Mouse (Mus musculus) liver, embryonic 14.5 days (tissue): Measurements from ENCODE around the gene Fryl. TPM values are rescaled to one million over a fixed set of nuclear protein-coding genes. Genes with fewer than 3 reads are reported as not detected.
"Not testable (repeated sequence)": the region's sequence is repeated elsewhere in the genome, so short reads cannot be mapped to it uniquely, and the experiment has no call there.

Source experiments
- ATAC-seq: fragments of 200-750 bp; cut with Nextera tagmentation; 2 replicates; pipeline ENCODE4 v1.8.0; 2017; ENCODE audit warnings: moderate number of reproducible peaks, mild to moderate bottlenecking, moderate library complexity; ENCODE audit not compliant: insufficient read depth
- DNase-seq, 3 experiments: peaks; one replicate each; pipeline ENCODE4 v3.0.0-alpha.2; 2012 to 2013; ENCODE audit warnings: low read depth in 3 of 3, low spot score in 3 of 3
- H3K27ac ChIP-seq: fragments of 300-500 bp; sonication (generic); 2 replicates; pipeline ENCODE4 v1.5.1; 2014; ENCODE audit warnings: moderate library complexity, mild to moderate bottlenecking, control low read depth, inconsistent platforms
- H3K27me3 ChIP-seq: fragments of 300-500 bp; sonication (generic); 2 replicates; pipeline ENCODE4 v1.6.1; 2014; ENCODE audit warnings: mild to moderate bottlenecking, low read length, moderate library complexity; ENCODE audit not compliant: control insufficient read depth, insufficient read depth
- H3K36me3 ChIP-seq: fragments of 300-500 bp; sonication (generic); replicated peaks from 2 replicates; pipeline ENCODE4 v1.6.1; 2014; ENCODE audit warnings: low read depth; ENCODE audit not compliant: control insufficient read depth, insufficient read depth
- H3K4me1 ChIP-seq, 2 experiments: fragments of 200-500 bp in 1 of 2; fragments of 300-500 bp in 1 of 2; sonication (generic) in 1 of 2; replicated peaks; 2 replicates each; pipeline ENCODE4 v1.6.1; 2012 to 2014; ENCODE audit warnings: antibody characterized with exemption in 1 of 2, inconsistent platforms in 1 of 2, low read length in 1 of 2; ENCODE audit not compliant: control insufficient read depth in 2 of 2, insufficient read depth in 2 of 2
- H3K4me2 ChIP-seq: fragments of 300-500 bp; sonication (generic); 2 replicates; pipeline ENCODE4 v1.6.1; 2014; ENCODE audit warnings: low read depth, mild to moderate bottlenecking, control low read depth, moderate library complexity
- H3K4me3 ChIP-seq, 2 experiments: fragments of 200-500 bp in 1 of 2; fragments of 300-500 bp in 1 of 2; sonication (generic) in 1 of 2; 2 replicates each; pipeline ENCODE4 v1.5.1; 2012 to 2014; ENCODE audit warnings: low read depth in 2 of 2, low read length in 2 of 2, mild to moderate bottlenecking in 2 of 2, control low read depth in 1 of 2, inconsistent platforms in 1 of 2, moderate library complexity in 1 of 2; ENCODE audit not compliant: insufficient read depth in 1 of 2
- H3K9ac ChIP-seq: fragments of 300-500 bp; sonication (generic); replicated peaks from 2 replicates; pipeline ENCODE4 v1.6.1; 2014; ENCODE audit warnings: mild to moderate bottlenecking, control low read depth, moderate library complexity
- H3K9me3 ChIP-seq: fragments of 300-500 bp; sonication (generic); 2 replicates; pipeline ENCODE4 v1.6.1; 2016; ENCODE audit warnings: low read length, mixed read lengths; ENCODE audit not compliant: control insufficient read depth
- CTCF ChIP-seq: IDR thresholded peaks from 2 replicates; pipeline ENCODE4 v1.5.1; 2016; ENCODE audit warnings: antibody characterized with exemption, low read depth, control low read depth
- EP300 ChIP-seq: IDR thresholded peaks from 2 replicates; pipeline ENCODE4 v1.6.1; 2016; ENCODE audit warnings: antibody characterized with exemption, low read depth
- WGBS: fragments of 180-500 bp; shearing (Covaris S2); extraction: QIAGEN DNeasy Blood & Tissue Kit; methylation state at CpG from one replicate; pipeline ENCODE4 v1.1.7; 2014; ENCODE audit not compliant: insufficient replicate concordance; 5-methylcytosine and 5-hydroxymethylcytosine counted together
- polyA plus RNA-seq, 2 experiments: library from polyadenylated mRNA; depleted of rRNA in 1 of 2; stranded (reverse) in 1 of 2; unstranded in 1 of 2; fragments of >200 nt; fragmentation: Nextera tagmentation in 1 of 2; extraction: Ambion mirVana in 1 of 2; gene quantifications; 2 replicates each; pipeline versions ENCODE4 v1.2.1 to v1.2.3; 2012 to 2014

Fryl gene
- polyA plus RNA-seq, 2 experiments = 22.1 to 41.8 TPM

- Histone ChIP-seq H3K36me3 (peaks cover 52% of the 10 kb centered on the region), H3K9me3 (no peaks in the 10 kb centered on the region), H3K9ac (no peak overlapping the region), H3K4me3 (no peak overlapping the region), H3K27ac (no peak overlapping the region), H3K4me1 (no peaks in the 10 kb centered on the region), H3K4me2 (no peak overlapping the region), H3K27me3 (no peaks in the 10 kb centered on the region)
- WGBS = 95% methylated on average over 2 of the region's 2 CpGs
- TF ChIP-seq EP300 (no peak), CTCF (no peak)
- no peak for DNase-seq
- no peak for ATAC-seq
Observed at GRCm38 (mm10) chr5:73044055-73044454, 212.4 kb downstream of the Fryl start.

- ATAC-seq (no peak), DNase-seq (no peak)
- no peaks in the 10 kb centered on the region for H3K27me3 ChIP-seq
- no peaks in the 10 kb centered on the region for H3K9me3 ChIP-seq
- H3K4me3 ChIP-seq = no peak overlapping the region
- no peak overlapping the region for H3K27ac ChIP-seq
- no peak overlapping the region for H3K4me2 ChIP-seq
- TF ChIP-seq CTCF = no peak
- TF ChIP-seq EP300 = no peak
- H3K4me1 ChIP-seq = no peaks in the 10 kb centered on the region
- no peak overlapping the region for H3K9ac ChIP-seq
- 85% methylated on average over 11 of the region's 11 CpGs for WGBS
- peaks cover 67% of the 10 kb centered on the region for H3K36me3 ChIP-seq
Observed at GRCm38 (mm10) chr5:73032481-73032880, 223.9 kb downstream of the Fryl start.

GRCm38 (mm10) chr5:73028646-73029045, 227.8 kb downstream of the Fryl start:
- Histone ChIP-seq H3K4me1 (peaks cover 0 to 7% of the 10 kb centered on the region in 2 experiments; a peak in 1 of 4 replicates), H3K9ac (no peak overlapping the region), H3K4me3 (no peak overlapping the region), H3K4me2 (no peak overlapping the region), H3K9me3 (no peaks in the 10 kb centered on the region), H3K27me3 (no peaks in the 10 kb centered on the region), H3K27ac (no peak overlapping the region), H3K36me3 (peaks cover 57% of the 10 kb centered on the region)
- TF ChIP-seq CTCF (no peak), EP300 (no peak)
- DNase-seq (no peak), ATAC-seq (no peak)
- 83% methylated on average over 13 of the region's 13 CpGs for WGBS

GRCm38 (mm10) chr5:73023801-73024200, 232.6 kb downstream of the Fryl start:
- WGBS = 91% methylated on average over 13 of the region's 13 CpGs
- Histone ChIP-seq H3K9me3 (no peaks in the 10 kb centered on the region), H3K27ac (no peak overlapping the region), H3K4me2 (no peak overlapping the region), H3K4me1 (peaks cover 0 to 7% of the 10 kb centered on the region in 2 experiments; a peak in 1 of 4 replicates), H3K27me3 (no peaks in the 10 kb centered on the region), H3K36me3 (peaks cover 31% of the 10 kb centered on the region), H3K4me3 (no peak overlapping the region), H3K9ac (no peak overlapping the region)
- no peak for ATAC-seq
- no peak for DNase-seq
- no peak for TF ChIP-seq CTCF
- TF ChIP-seq EP300 = no peak

GRCm38 (mm10) chr5:73014745-73015144, 241.7 kb downstream of the Fryl start:
- no peak overlapping the region for H3K4me2 ChIP-seq
- no peak for DNase-seq
- H3K9me3 ChIP-seq = no peaks in the 10 kb centered on the region
- H3K9ac ChIP-seq = no peak overlapping the region
- no peaks in the 10 kb centered on the region for H3K4me1 ChIP-seq
- H3K36me3 ChIP-seq = no peaks in the 10 kb centered on the region
- no peak overlapping the region for H3K4me3 ChIP-seq
- peaks cover 25% of the 10 kb centered on the region for H3K27me3 ChIP-seq
- no peak overlapping the region for H3K27ac ChIP-seq
- no peak for ATAC-seq
- 39% methylated on average over 9 of the region's 9 CpGs for WGBS
- TF ChIP-seq CTCF = no peak
- no peak for TF ChIP-seq EP300

GRCm38 (mm10) chr5:73013611-73014287, 242.7 kb downstream of the Fryl start:
- not testable (repeated sequence) for ATAC-seq, DNase-seq, H3K36me3 ChIP-seq, H3K27ac ChIP-seq, H3K9ac ChIP-seq, H3K9me3 ChIP-seq, H3K4me1 ChIP-seq
- peak overlapping the region in 1 of 2 experiments; percentile 8; a peak in 1 of 4 replicates for H3K4me3 ChIP-seq
- 5% methylated on average over 49 of the region's 65 CpGs for WGBS
- peaks cover 25% of the 10 kb centered on the region for H3K27me3 ChIP-seq
- peak overlapping the region; percentile 29 for H3K4me2 ChIP-seq

GRCm38 (mm10) chr5:73012884-73013610, 243.4 kb downstream of the Fryl start:
- H3K27me3 ChIP-seq = peaks cover 26% of the 10 kb centered on the region
- H3K9me3 ChIP-seq, DNase-seq, H3K4me3 ChIP-seq, H3K9ac ChIP-seq, H3K4me1 ChIP-seq, ATAC-seq, H3K4me2 ChIP-seq, H3K27ac ChIP-seq, H3K36me3 ChIP-seq: not testable (repeated sequence)
- 17% methylated on average over 20 of the region's 27 CpGs for WGBS
